Mouse (Mus musculus) bone marrow, adult 2 months (tissue): ENCODE results near the gene Olfr702. TPM values are rescaled to one million over a fixed set of nuclear protein-coding genes. Genes with fewer than 3 reads are reported as not detected.

ENCODE experiments used
- H3K27ac ChIP-seq: fragments of 200-500 bp; 2 replicates; pipeline ENCODE4 v1.5.1; 2012; ENCODE audit warnings: low read depth, mild to moderate bottlenecking, control low read depth, inconsistent platforms, low read length; ENCODE audit not compliant: control insufficient read depth, poor library complexity, insufficient read depth
- H3K4me1 ChIP-seq: fragments of 200-500 bp; 2 replicates; pipeline ENCODE4 v1.6.1; 2011; ENCODE audit warnings: low read length; ENCODE audit not compliant: control insufficient read depth, insufficient read depth
- H3K4me3 ChIP-seq: fragments of 200-500 bp; replicated peaks from 2 replicates; pipeline ENCODE3; 2011; ENCODE audit warnings: mild to moderate bottlenecking, low read depth, low read length, control low read depth; ENCODE audit not compliant: control insufficient read depth
- CTCF ChIP-seq: fragments of 200-500 bp; IDR thresholded peaks from 2 replicates; pipeline ENCODE4 v1.5.1; 2011; ENCODE audit warnings: low read length, control low read depth; ENCODE audit not compliant: control insufficient read depth, insufficient read depth
- POLR2A ChIP-seq: fragments of 200-500 bp; IDR thresholded peaks from 2 replicates; pipeline ENCODE4 v1.6.1; 2011; ENCODE audit warnings: low read depth, mild to moderate bottlenecking, control low read depth, low read length, borderline replicate concordance; ENCODE audit not compliant: control insufficient read depth
- WGBS: fragments of 180-500 bp; shearing (Covaris S2); methylation state at CpG from one replicate; pipeline ENCODE4 v1.1.7; 2018; 5-methylcytosine and 5-hydroxymethylcytosine counted together
- polyA plus RNA-seq: library from polyadenylated mRNA; stranded (reverse); fragments of >200 nt; gene quantifications from 2 replicates; pipeline ENCODE4 v1.2.4, GENCODE M21; 2011; ENCODE audit warnings: low replicate concordance; ENCODE audit not compliant: missing spikeins, insufficient read depth, insufficient read length

Olfr702 gene
- not detected in 2 replicates for polyA plus RNA-seq

DNA sequence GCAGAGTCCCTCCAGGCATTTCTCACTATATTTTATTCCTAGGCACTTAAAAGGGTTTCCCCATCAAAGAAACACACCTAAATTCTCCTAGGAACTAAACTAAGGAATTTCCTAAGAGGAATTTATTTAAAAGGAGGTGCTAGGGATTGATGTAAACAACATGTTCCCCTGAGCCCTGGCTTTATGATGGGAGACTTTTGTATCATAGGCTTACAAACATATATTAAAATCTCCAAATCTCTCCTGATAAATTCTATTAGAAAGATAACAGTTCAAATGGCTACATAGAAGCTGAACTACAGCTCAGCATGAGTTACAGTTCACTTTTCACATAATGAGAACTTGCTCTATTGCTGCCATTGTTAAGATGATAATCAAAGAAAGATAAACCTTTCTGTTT lies at the start of gene Olfr702:
Olfr702 (minus strand) TSS at position 101 of the 400 bp plus-strand sequence.
- Histone ChIP-seq H3K4me1 (no peaks in the 10 kb centered on the region), H3K27ac (no peak within 1 kb of the TSS), H3K4me3 (no peak within 1 kb of the TSS)
- TF ChIP-seq CTCF (no peak), POLR2A (no peak)

DNA sequence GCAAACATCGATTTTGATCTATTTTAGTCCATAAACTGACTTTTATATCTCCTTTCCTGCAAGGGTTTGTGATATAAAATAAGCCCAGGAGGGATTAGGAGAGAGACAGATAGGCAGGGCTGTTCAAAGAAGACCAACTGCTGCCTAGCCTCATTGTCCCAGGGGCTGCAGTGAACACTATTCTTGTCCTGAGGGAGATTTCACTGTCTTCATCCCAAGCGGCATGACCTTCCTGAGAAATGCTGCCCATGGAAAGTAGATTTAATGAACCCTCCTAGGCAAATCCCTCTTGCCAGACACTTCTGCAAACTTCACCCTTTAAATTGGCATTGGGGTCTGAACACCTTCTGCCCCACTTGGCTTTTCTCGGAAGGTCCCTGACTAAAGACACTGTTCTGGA lies 43.1 kb upstream of the Olfr702 start, which contains the start of gene Olfr705:
Olfr705 (minus strand) TSS at position 101 of the 400 bp plus-strand sequence.
- Histone ChIP-seq H3K4me3 (no peak within 1 kb of the TSS), H3K4me1 (no peaks in the 10 kb centered on the region), H3K27ac (no peak within 1 kb of the TSS)
- TF ChIP-seq CTCF (no peak), POLR2A (no peak)
- whole genome bisulfite sequencing: 80% methylated on average over 3 of the region's 3 CpGs

DNA sequence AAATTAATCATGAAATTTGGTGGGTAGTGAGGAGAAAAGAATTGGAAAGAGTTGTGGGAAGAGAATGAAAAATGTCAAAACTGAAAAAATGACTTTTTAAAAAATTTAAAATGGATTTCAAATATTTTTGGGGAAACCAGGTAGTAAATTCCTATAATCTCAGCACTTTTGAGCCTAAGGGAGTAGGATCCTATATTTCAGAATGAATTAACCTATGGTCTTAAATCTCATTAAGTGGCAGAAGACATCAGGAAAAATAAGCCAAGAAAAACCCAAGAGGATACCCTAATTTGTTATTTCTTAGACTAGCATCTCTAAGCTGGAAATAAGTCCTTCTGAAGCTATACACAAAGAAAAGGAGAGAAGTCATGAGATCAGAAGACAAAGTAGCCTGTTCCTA lies 29.2 kb upstream of the Olfr702 start, which contains the start of gene Olfr704:
Olfr704 (plus strand) TSS at position 301 of the 400 bp plus-strand sequence.
- no peak within 1 kb of the TSS for H3K27ac ChIP-seq
- H3K4me3 ChIP-seq: no peak within 1 kb of the TSS
- H3K4me1 ChIP-seq: no peaks in the 10 kb centered on the region
- TF ChIP-seq CTCF (no peak), POLR2A (no peak)

DNA sequence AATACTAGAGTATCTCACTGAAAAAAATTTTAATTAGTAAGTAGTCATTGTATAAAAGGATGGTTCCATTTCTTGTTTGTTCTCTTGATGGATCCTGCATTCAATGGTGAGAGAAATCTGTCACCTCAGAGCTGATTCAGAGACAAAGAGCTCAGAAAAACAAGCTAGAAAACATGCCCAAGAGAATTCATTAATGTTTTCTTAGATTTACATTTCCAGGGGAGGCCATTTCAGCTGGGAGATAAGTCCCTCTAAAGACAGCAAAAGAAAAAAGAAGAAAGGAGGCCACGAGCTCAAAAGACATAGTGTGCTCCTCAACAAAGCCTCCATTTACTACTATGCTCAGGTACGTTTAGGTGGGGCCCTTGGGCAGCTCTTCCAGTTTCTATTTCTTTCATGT lies 9.4 kb upstream of the Olfr702 start, which contains the start of gene Olfr703:
Olfr703 (plus strand) TSS at position 301 of the 400 bp plus-strand sequence.
- Histone ChIP-seq H3K4me3 (no peak within 1 kb of the TSS), H3K4me1 (no peaks in the 10 kb centered on the region), H3K27ac (no peak within 1 kb of the TSS)
- WGBS: 70% methylated on average over 2 of the region's 2 CpGs
- TF ChIP-seq CTCF: no peak
- no peak for TF ChIP-seq POLR2A

DNA sequence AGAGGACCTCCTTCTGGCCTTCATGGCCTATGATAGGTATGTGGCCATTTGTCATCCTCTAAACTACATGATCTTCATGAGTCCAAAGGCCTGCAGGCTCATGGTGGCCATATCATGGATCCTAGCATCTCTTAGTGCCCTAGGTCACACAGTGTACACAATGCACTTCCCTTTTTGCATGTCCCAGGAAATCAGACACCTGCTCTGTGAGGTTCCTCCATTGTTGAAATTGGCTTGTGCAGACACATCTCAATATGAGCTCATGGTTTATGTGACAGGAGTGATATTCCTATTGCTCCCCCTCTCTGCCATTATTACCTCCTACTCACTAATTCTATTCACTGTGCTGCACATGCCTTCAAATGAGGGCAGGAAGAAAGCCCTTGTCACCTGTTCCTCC lies 15.3 kb downstream of the Olfr702 start:
- Histone ChIP-seq H3K4me1 (no peaks in the 10 kb centered on the region), H3K4me3 (no peak overlapping the region), H3K27ac (no peak overlapping the region)
- TF ChIP-seq POLR2A (no peak), CTCF (no peak)

DNA sequence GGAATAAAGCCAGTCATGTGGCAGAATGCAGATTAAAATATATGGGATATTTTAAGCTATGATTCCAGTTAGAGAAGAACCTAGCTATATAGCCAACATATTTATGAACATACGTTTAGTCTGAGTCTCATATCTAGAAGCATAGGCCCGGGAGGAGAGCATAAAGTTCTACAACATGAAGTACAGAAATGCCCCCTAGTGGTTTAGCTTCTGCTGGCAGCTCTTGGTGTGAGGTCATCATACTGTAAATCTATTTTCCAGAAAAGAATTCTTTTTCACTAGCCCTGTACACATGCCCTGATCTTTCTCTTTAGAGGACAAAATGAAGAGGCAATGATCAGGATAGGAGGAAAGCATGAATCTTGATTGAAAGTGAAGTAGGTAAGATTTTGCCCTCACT lies 17.9 kb downstream of the Olfr702 start:
- Histone ChIP-seq H3K4me3 (no peak overlapping the region), H3K4me1 (no peaks in the 10 kb centered on the region), H3K27ac (no peak overlapping the region)
- WGBS: 9% methylated on average over 2 of the region's 2 CpGs
- TF ChIP-seq CTCF (no peak), POLR2A (no peak)

DNA sequence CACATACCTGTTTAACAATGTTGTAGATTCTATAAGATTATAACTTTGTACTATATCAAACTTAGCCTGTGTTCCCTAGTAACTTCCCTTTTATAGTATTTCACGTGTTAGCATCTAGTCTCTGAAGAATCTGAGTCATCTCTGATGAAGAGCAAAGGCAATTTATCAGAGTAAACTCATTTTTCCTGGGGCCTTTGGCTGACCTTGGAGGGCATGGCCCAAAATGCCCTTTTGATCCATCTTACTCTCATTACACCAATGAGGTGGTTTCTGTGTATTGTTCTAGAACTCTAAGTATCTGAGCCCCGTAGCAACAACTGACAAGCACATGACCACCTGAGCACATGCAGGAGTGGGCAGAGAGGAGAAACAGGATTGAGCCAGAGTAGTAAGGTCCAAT lies 19.9 kb downstream of the Olfr702 start, which contains the start of gene Olfr701:
Olfr701 (plus strand) TSS at position 301 of the 400 bp plus-strand sequence.
- H3K4me1 ChIP-seq: no peaks in the 10 kb centered on the region
- 44% methylated on average over 2 of the region's 2 CpGs for WGBS
- H3K4me3 ChIP-seq: no peak within 1 kb of the TSS
- no peak within 1 kb of the TSS for H3K27ac ChIP-seq
- TF ChIP-seq CTCF: no peak
- TF ChIP-seq POLR2A: no peak

DNA sequence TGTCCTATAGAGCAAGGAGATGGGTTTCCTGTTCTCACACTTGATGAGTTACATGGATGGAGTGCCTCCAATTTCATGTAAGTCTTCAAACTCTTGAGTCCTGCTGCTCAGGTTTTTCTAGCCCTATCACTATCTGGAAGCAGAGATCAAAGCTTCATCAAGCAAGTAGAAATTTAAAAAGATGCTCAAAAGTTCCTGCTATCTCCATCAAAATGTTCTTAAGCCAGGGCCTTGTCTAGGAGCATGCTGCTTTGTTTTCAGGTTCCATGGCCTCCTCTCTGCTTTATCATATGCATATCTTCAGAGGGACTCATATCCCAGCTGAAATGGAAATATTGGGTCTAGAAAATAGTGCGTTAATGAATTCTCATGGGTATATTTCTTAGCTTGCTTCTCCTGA lies 25.0 kb downstream of the Olfr702 start, which contains the start of gene Olfr700:
Olfr700 (minus strand) TSS at position 101 of the 400 bp plus-strand sequence.
- Histone ChIP-seq H3K27ac (no peak within 1 kb of the TSS), H3K4me3 (no peak within 1 kb of the TSS), H3K4me1 (no peaks in the 10 kb centered on the region)
- TF ChIP-seq CTCF (no peak), POLR2A (no peak)
- 89% methylated on average over 1 of the region's 1 CpGs for WGBS

DNA sequence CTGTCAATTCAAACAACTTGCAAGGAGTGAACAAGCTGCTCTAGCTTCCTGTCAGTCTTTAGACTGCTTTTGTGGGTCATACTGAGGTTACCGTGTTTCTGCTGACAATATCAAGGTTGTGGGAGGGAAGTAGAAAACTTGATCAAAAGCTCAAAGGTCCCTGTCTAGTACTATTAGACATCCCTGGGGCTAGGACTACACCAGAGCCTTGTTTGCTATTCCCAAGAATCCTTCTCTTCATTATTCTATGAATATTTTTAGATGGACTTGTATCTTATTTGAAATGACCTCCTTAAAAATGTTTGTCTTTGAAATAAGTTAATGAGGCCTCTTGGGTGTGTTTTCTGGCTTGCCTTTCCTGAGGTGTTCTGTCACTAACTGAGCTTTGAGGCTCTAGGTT lies 40.6 kb downstream of the Olfr702 start, which contains the start of gene Olfr699:
Olfr699 (minus strand) TSS at position 101 of the 400 bp plus-strand sequence.
- WGBS: 33% methylated on average over 1 of the region's 1 CpGs
- Histone ChIP-seq H3K27ac (no peak within 1 kb of the TSS), H3K4me1 (no peaks in the 10 kb centered on the region), H3K4me3 (no peak within 1 kb of the TSS)
- no peak for TF ChIP-seq POLR2A
- no peak for TF ChIP-seq CTCF
